Mouse (Mus musculus): Measurements from ENCODE around the gene Bnipl.
"Not testable (repeated sequence)": the region's sequence is repeated elsewhere in the genome, so short reads cannot be mapped to it uniquely, and the experiment has no call there.

The Bnipl gene

DNA sequence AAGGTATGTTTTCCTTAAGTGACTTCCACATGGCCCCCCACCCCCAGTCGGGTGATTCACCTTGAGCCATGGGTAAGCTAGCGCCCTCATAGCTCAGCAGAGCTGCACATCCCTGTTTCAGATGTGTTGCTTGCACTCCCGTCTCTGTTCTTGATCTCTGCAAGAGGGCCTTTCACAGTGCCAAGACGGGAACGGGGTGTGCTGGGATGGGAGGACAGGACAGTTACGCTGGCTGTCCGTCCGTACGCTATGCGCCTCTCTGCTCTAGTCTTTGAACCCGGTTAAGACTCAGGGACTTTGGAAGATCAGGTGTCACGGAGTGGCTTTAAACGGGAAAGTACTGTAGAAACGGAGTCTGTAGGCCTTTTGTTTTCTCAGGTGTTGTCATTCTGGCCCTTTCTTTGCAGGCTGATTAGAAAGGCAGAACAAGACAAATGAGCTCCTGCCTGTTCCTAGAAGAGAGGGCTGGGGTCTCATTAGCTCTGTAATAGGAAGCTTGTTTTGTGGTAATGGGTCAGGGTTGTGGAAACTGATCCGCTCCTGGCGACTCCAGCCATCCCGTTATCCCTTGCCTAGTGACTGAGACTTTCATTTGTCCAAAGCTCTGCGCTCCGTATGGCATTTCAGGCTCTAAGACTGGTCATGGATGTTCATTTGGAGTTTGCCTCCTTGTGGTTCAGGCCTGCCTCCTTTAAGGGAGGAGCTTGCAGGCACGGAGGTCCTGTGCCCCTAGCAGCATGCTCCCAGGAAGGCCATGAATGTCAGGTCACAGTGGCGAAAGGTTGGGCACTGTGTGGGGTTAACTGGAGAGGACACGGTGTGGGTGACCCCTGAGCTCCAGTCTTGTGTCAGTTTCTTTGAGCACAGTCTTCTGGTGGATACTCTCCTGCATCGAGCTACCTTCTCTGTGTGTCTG, 15.3 kb downstream of the Bnipl start:
- no peak for DNase-seq

DNA sequence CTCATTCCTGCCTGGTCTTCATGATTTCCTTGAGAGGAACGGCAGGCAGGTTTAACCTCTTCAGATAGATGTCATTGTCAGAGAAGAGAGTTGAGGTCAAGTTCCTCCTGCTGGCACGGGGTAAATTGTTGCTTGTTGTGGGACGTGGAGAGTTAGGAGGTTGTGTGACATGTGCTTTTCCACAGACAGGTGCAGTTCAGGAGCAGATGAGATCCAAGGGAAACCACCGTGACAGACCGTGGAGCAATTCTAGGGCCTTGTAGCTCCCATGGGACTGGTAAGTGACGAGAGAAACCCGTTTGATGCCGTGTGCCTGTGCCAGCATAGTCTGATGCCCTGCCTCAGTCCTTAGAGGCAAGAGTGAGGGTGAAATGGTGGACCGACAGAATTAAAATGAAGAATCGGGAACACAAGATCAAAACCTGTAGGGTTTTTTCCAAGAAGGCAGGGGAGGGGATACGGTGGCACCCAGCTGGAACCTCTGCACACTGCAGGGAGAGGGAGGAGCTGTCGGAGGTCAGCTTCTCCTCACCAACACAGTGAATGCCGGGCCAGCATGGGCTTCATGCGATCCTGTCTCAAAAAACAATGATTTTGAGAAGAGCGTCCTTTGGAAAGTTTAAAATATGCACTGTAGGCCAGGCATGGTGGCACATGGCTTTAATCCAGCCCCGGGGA, 17.6 kb downstream of the Bnipl start:
- DNase-seq, result peak; percentile 35

DNA sequence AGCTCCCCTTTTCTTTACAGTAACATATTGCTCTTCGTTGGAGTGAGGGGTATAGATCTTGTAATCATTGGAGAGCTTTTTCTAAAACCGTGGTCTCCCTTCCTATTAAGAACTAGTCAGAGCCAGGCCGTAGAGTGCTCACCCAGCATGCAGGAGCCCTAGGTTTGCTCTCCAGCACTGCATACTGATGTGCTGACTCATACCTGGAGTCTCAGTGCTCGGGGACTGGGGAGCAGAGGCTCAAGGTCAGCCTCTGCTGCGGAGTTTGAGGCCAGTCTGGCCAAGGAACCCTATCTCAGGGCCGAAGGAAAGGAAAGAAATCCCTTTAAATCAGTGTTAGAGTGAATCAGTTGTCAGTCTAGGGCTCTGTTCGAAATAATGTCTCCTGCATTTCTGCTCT, 18.2 kb downstream of the Bnipl start:
- peak; percentile 59 for DNase-seq

DNA sequence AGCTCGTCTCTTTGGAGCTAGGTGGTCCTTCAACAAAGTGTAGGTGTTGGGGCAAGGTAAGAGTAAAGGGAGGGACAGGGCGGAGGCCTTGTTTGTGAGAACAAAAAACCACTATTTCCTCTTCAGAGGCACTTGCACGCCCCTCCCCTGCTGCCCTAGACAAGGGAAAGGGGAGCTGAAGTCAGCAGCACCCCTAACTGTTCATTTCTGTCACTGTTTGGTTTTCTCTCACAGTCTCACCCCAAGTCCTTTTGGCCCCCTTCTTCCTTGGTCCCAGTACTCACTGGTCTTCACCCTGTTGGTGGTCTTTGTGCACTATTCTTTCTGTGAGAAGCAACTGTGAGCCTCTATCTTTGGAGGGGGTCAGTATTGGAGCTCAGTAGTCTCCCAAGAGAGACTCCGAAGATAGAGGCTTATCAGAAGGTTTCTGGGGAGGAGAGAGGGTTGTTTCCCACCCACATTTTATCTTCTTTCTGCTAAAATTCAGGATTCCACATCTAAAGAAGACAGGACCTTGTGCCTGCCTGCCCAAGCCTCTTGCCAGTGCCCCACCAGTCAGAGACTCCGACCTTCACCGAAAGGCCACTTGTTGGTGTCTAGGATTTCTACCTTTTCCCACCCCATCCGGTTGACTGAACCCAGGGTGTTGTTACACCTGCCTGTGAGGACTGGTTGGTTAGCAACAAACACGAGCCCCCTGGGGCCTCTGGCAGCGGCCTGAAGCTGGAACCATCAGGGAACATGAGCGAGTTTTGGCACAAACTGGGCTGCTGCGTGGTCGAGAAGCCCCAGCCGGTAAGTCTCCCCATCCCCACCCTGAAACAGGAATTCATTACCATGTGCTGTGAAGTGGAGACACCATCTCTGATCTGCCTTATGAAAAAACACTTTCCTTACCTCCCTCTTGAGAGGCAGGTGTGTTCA, 19.4 kb downstream of the Bnipl start, which contains the start of gene Mllt11:
Gene Mllt11 (minus strand): TSS at position 874 of the 924 bp plus-strand sequence.
- DNase-seq, result peak; percentile 28

DNA sequence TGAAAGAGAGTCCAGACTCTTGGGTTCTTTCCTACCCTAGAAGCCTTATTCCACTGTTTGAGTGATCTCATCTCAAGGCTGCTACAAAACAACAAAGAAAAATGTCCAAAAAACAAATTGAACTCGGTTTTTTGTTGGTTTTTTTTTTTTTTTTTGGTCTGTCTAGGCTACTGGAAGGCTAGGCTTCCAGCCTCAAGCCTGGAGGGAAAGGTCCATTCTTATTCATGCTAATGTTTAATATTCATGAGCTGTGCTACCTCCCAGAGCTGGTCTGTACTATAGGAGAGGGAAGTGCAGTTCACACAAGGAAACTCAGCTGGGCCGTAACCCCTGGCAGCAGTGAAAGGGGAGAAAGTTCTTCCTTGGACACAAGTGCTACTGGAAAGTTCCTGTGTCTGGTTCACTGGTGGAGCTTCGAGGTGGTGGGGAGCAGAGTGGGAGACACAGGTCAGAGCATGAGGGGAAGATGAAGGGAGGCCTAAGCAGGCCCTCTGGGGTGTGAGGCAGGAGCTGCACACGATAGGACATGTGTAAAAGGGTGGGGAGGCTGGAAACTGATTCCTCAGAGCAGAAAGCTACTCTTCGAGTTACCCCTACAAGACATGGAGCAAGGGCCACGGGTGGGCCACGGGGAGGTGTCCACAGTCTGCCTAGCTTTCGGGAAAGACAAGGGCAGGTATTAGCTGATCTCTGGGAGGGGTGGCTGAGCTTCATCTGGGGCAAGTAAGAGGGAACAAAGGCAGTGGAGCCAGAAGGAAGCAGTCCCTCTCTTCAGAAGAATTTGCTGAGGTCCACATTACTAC, 20.3 kb downstream of the Bnipl start:
- peak; percentile 64 for DNase-seq

DNA sequence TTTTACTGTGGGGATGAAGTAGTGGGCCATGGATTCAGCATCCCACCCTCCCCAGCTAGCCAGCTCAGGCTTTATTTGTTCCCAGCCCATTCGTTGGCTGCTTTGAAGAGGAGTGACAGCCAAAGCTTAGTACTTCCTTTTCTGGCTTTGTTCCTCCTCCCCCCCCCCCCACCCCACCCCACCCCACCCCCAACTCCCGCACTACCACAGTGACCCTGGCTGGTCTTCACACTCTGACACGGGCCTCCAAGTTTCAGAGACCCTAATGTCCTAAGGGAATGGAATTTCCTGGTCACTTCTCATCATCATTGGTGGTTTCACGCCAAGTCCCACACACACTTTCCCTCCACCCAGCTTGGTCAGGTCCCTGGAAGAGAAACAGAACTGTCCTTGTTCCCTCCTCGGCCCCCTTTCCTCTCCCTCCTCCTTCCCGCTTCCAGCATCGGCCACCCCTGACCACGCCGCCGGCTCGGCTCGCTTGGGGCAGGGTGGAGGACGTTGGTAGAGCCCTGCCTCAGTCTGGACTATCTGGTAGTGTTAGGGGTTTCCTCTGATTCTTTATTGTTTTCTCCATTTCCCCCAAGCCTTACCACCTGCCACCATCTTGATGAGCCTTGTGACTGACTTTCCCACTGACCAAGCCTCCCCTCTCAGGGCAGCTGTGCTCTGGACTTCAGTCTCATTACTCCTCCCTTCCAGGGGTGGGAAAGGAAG, 21.1 kb downstream of the Bnipl start:
- peak; percentile 68 for DNase-seq

DNA sequence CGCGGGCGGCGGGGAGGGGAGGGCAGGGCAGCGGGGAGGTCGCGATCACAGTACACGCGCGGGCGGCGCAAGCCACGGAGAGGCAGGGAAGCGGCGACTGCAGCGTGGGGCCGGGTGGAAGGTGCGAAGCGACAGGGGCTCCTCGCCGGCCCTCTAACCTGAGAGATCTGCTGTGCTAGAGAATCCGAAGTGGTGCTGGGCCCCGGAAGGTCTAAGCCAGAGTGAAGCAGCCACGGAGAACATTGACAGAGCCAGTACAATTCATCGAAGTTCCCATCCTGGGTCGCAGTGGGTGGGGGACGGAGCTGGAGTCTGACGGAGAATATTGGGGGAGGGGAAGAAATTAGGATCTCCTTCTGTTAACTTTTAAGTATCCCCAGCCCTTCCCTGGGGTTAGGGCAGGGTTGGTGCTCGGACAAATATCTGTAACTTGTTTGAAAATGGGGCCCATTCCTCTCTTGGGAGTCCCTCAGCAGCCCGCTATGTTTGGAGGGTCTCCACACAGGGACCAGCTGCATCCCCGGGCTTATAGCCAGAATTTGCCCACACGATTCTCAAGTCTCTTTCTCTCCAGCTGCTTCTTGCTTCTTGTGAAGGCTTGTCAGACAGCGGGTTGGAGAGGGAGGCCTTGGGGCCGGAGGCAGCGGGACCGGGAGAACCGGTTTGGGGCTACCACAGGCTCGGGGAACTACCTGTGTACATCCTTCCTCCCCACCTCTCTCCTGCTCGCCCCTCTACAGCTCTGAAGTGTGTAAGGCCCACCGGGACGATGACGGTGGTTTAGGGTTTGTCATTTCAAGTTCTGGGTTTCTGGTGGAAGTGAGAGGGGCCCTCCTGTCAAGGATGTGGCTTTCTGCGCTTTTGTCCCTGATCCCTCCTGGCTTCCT, 21.9 kb downstream of the Bnipl start:
- peak; percentile 70 for DNase-seq

DNA sequence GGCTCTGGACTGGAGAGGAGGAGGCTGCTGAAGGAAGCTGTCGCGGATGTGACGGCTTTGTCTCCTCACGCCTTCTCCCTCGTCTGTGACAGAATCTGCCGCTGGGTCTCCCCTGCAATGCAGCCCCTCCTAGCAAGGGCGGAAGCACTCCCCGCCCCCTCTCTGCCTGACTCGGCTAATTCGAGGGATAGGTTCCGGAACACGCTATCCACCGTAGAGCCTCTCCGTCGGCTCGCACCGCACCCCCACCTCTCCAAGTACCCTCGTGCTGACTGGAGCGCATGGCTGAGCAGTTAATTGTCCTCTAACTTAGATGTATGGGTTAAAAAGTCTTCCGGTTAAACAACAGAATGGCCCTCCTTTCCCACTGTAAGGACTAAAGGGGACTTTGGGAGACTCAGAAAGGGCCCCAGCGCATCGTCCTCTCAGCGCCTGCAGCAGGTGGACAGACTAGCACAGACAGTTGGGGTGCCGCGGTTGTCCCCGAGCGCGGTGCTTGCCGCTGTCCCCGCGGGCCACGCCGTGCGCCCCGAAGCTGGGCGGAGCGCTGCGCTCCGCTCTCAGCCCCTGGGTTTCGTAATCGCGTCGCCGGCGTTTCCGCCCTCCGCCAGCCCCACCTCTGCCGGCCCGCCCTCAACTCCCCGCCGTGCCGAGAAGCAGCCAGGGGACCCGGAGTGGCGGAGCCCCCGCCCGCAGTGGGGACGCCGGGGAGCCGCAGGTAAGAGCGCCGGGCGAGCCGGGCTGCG, 22.7 kb downstream of the Bnipl start, which contains the start of gene Cdc42se1:
Gene Cdc42se1 (plus strand): TSS at position 585 of the 746 bp plus-strand sequence.
- peak; percentile 89 for DNase-seq

DNA sequence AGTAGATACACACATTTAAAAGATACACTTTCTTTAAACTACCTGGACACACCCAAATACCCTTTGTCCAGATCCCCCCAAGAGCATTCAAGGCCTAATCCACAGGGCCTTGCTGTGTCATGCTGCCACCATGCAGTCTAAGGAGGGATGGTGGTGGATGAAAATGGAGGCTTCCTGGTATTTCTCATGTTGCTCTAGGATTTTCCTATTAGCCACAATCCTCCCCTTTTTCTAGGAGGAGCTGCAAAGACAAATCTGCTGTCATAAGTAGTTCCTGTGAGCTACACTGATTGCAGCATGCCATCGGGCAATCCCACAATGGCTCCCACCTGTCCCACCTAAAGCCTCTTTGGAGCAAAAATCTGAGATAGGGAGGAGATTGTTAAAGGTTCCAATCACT, 23.8 kb downstream of the Bnipl start:
- DNase-seq, result no peak

DNA sequence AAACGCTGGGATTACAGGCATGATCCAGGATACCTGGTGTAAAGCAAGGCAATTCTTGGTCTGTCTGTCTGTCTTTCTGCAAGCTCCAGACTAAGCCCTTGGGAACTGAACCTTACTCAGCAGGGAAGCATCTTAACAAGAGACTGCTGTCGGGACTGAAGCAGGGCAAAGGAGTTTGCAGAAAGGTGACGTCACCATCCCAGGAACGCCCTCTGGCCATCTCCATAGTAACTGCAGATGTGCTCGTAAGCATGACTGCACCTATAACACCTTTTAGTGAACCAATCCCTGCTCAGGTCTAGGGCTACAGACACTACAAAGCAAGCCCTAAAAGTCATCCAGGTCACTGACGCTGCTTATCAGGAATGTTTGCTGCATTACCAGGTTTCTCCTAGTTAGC, 26.7 kb downstream of the Bnipl start:
- DNase-seq, result peak; percentile 65

DNA sequence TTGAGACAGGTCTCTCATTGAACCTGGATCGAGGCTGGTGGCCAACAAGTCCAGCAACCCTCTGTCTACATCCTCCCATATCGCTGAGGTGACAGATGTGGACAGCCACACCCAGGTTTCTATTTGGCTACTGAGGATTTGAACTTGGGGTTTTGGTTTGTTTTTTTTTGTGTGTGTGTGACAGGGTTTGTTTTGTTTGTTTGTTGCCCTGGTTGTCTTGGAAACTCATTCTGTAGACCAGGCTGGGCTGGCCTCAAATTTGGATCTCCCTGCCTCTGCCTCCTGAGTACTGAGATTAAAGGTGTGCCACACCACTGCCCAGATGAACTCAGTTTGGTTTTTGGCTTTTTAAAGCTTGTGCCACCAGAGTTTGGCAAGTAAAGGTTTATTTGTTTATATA, 28.0 kb downstream of the Bnipl start:
- DNase-seq, result no peak

DNA sequence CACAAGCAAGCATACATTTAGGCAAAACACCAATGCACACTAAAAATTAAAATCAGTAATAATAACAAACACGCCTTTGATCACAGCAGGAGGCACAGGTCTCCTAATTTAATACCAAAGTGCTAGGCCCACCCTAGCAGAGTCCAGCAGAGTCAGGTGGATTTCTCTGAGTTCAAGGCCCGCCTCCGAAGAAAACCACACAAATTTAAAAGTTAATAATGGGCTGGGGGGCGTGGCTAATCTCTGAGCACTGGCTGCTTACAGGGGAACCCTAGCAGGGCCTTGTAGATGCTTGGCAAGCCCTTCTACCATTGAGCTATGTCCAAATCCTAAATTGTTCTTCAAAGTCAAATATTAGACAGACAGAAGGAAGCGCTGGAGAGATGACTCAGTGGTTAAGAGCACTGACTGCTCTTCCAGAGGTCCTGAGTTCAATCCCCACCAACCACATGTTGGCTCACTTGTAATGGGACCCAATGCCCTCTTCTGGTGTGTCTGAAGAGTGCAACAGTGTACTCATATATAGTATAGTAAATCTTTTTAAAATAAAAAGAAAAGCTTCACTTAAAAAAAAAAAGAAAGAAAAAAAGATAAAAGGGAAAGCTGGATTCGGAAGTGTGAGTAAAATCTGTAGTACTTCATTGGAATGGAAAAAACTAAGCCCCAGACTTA, 32.4 kb downstream of the Bnipl start:
- DNase-seq, result peak; percentile 14

DNA sequence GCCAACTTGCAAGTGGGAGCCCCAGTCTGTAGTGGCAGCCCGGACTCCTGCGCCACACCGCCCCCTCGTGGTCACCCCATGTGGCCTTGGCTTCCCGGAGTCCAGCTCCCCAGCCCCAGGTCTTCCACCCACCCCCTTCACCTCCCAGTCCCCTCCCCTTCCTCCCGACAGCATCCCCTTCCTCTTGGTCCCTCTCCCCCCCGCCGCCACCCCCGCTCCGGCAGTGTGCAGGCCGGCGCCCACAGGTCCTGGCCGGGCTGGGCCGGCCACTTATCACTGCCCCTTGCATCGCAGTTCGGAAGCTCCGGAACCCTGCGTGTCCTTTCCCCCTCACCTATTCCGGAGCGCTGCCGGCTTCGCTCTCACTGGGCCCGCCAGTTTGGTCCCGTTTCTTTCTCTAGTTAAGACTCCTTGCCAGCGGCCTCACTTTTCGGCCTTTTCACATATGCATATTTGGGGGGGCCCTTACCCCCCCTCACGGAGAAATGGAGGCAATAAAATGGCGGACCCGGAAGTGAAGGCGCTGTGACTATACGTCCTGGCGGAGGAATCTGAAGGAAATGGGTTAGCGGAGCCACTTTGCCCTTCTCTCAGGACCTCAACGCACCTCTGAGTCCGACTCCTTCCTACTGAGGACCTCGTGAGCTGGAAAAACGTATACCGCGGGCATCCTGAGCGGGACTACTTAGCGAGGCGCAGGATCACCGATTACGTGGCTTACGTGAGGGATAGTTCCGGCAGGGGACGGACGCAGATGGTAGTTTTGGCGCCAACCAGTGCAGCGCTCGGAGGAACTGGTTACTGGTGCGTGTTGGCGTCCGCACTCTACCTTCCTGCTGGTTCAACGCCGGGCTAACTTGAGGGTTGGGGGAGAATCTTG, 33.5 kb downstream of the Bnipl start, which contains the start of gene Gabpb2:
Gene Gabpb2 (minus strand): TSS at position 662 of the 880 bp plus-strand sequence.
- peak; percentile 96 for DNase-seq

DNA sequence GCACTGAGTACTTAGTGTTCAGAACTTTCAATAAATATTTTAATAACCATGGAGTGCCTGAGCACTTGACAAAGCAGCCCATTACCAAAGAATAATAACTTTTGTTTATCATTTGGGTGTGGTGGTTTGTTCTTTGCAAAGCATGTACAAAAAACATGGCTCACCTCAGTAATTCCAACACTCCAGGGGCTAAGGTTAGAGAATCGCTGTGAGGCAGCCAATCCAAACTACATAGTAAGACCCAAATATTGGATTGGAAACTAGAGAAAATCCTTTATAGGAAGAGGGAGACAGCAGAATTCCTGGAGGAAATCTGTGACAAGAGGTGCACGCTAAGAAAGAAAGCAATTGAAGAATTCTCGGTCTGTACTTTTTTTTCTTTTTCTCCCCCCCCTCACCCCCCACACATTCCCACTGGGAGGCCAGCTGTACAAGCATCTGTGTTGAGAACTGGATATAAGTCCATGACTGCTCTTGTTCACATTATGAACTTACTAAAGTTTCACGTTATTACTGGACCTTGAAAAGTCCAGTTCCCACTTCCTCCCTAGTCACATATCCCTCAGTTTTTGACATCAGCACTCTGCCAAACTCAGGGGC, 34.2 kb downstream of the Bnipl start:
- DNase-seq, result no peak

DNA sequence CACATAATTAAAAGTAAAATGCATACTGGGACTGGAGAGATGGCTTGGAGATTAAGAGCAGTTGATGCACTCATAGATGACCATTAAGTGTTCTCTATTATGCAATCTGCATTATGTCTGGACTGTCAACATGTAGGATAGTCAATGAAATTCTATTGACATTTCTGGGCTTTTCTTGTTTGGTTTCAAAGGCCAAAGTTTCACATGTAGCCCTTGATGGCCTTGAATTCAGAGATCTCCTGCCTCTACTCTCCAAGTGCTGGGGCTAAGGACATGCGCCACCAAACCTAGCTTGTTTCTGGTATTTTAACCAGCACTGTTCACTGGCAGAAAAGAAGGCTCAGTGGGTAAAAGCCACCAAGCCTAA, 37.4 kb downstream of the Bnipl start:
- DNase-seq, result no peak

DNA sequence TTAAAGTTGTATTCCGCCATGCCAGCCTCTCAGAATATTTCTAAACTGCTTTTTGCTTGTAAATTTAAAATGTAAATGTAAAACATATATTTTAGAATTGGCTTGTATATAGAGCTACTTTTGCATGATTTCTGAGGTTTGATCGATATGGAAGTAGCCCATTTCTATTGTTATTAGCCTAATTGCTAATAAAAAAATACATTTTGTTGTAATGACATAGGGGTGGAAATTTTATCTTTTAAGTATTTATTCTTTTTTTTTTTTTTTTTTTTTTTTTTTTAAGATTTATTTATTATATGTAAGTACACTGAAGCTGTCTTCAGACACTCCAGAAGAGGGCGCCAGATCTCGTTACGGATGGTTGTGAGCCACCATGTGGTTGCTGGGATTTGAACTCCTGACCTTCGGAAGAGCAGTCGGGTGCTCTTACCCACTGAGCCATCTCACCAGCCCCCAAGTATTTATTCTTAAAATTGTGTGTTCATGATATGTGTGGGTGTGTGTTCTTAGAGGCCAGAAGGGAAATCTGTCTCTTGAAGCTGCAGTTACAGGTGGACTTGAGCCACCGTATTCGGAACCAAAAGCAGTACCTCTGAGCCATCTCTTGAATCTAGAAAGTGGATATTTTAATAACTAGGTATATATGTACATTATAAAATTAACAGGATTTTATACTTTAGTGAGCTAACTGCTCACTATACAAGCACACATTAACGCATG, 37.9 kb downstream of the Bnipl start:
- not testable (repeated sequence) for DNase-seq

DNA sequence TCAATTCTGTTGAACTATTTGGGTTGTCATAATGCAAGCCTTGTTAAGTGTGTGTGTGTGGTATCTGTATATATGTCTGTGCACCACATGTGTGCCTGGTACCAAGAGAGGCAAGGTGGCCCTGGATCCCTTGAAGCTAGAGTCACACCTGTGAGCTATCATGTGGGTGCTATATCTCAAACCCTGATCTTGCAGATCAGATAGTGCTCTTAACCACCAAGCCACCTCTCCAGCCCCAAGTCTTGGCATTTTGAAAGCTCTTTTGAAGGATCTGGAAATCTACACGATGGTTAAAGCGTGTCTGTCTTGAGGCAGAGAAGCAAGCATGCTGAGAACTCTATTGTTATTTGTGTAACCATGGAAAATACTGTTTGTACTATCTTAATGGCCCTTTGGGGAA, 40.4 kb downstream of the Bnipl start:
- DNase-seq, result no peak
